8 mouse cellular contexts compared by ENCODE assay signal in genomic region chr7:4943223-4943815, GRCm38 (mm10). TPM values are rescaled to one million over a fixed set of nuclear protein-coding genes. Genes with fewer than 3 reads are reported as not detected.
A peak's percentile ranks its signal among the peaks of the same experiment; 100 is the strongest.
DNase-seq lines count a peak whose midpoint lies in the region; ATAC-seq and TF ChIP-seq lines count a peak whose summit lies in the region.

No protein-coding gene starts in this region.

- H3K27me3 ChIP-seq in forebrain, embryonic 10.5 days (ENCODE audit: poor library complexity, severe bottlenecking) = no peaks in the 10 kb centered on the region
- no peaks in the 10 kb centered on the region for H3K27me3 ChIP-seq in heart, embryonic 15.5 days
- no peaks in the 10 kb centered on the region for H3K27me3 ChIP-seq in liver, embryonic 14.5 days (ENCODE audit: control insufficient read depth, insufficient read depth, low read length)
- no peaks in the 10 kb centered on the region for H3K27me3 ChIP-seq in neural tube, embryonic 11.5 days (ENCODE audit: control insufficient read depth, insufficient read depth, low read length)
- H3K27me3 ChIP-seq in stomach, postnatal 0 days (ENCODE audit: control insufficient read depth, insufficient read depth, low read length) = no peaks in the 10 kb centered on the region

- no peaks in the 10 kb centered on the region for H3K36me3 ChIP-seq in forebrain, embryonic 10.5 days (replicated peaks)
- H3K36me3 ChIP-seq in heart, embryonic 15.5 days = no peaks in the 10 kb centered on the region
- H3K36me3 ChIP-seq in liver, embryonic 14.5 days (replicated peaks; ENCODE audit: control insufficient read depth, insufficient read depth, low read depth) = no peaks in the 10 kb centered on the region
- H3K36me3 ChIP-seq in neural tube, embryonic 11.5 days (ENCODE audit: control insufficient read depth, insufficient read depth, low read length) = no peaks in the 10 kb centered on the region; the same call in 1 of the 2 replicates
- H3K36me3 ChIP-seq in stomach, postnatal 0 days (ENCODE audit: control insufficient read depth, insufficient read depth, low read length) = no peaks in the 10 kb centered on the region

- H3K27ac ChIP-seq in forebrain, embryonic 10.5 days = peak overlapping the region; percentile 64
- no peak overlapping the region for H3K27ac ChIP-seq in heart, embryonic 15.5 days
- H3K27ac ChIP-seq in liver, embryonic 14.5 days = no peak overlapping the region
- H3K27ac ChIP-seq in neural tube, embryonic 11.5 days (ENCODE audit: low read depth, low read length) = no peak overlapping the region
- H3K27ac ChIP-seq in stomach, postnatal 0 days (replicated peaks) = no peak overlapping the region

- H3K9ac ChIP-seq in heart, embryonic 15.5 days = 0 out of 2 replicates have a peak overlapping the region, but pooled peaks have one; percentile 33
- H3K9ac ChIP-seq in liver, embryonic 14.5 days (replicated peaks) = no peak overlapping the region
- H3K9ac ChIP-seq in neural tube, embryonic 11.5 days (ENCODE audit: low read length) = no peak overlapping the region
- H3K9ac ChIP-seq in stomach, postnatal 0 days (ENCODE audit: low read length) = 0 out of 2 replicates have a peak overlapping the region, but pooled peaks have one; percentile 23

- peaks cover 7% of the 10 kb centered on the region for H3K4me1 ChIP-seq in forebrain, embryonic 10.5 days
- H3K4me1 ChIP-seq in heart, embryonic 15.5 days (replicated peaks) = peaks cover 6% of the 10 kb centered on the region
- H3K4me1 ChIP-seq in liver, embryonic 14.5 days (replicated peaks; ENCODE audit: control insufficient read depth in 2 of 2, insufficient read depth in 2 of 2, low read length in 1 of 2) = 0 out of 4 replicates have a peak, but pooled peaks cover 0 to 2% of the 10 kb centered on the region in 2 experiments
- no peaks in the 10 kb centered on the region for H3K4me1 ChIP-seq in neural tube, embryonic 11.5 days (ENCODE audit: control insufficient read depth, insufficient read depth, low read length)
- no peaks in the 10 kb centered on the region for H3K4me1 ChIP-seq in stomach, postnatal 0 days (replicated peaks; ENCODE audit: control insufficient read depth, insufficient read depth)

- WGBS in forebrain, embryonic 10.5 days = 17% methylated on average over 15 of the region's 15 CpGs
- 15% methylated on average over 15 of the region's 15 CpGs for WGBS in heart, embryonic 15.5 days
- WGBS in liver, embryonic 14.5 days (ENCODE audit: insufficient replicate concordance) = 10% methylated on average over 15 of the region's 15 CpGs
- 24% methylated on average over 15 of the region's 15 CpGs for WGBS in neural tube, embryonic 11.5 days
- 12% methylated on average over 15 of the region's 15 CpGs for WGBS in stomach, postnatal 0 days

- TF ChIP-seq CTCF in liver, embryonic 14.5 days (IDR thresholded peaks at IDR 0.05; ENCODE audit: low read depth) = peak; percentile 96
- TF ChIP-seq CTCF in stomach, postnatal 0 days (IDR thresholded peaks at IDR 0.05; ENCODE audit: low read depth) = peak; percentile 100

- H3K4me2 ChIP-seq in heart, embryonic 15.5 days = peak overlapping the region; percentile 62
- H3K4me2 ChIP-seq in liver, embryonic 14.5 days (ENCODE audit: low read depth) = peak overlapping the region; percentile 55
- H3K4me2 ChIP-seq in neural tube, embryonic 11.5 days (ENCODE audit: low read depth) = peak overlapping the region; percentile 27; the same call in 1 of the 2 replicates
- peak overlapping the region; percentile 54 for H3K4me2 ChIP-seq in stomach, postnatal 0 days (replicated peaks; ENCODE audit: low read depth)

- peak overlapping the region; percentile 44 for H3K4me3 ChIP-seq in forebrain, embryonic 10.5 days
- peak overlapping the region; percentile 38 for H3K4me3 ChIP-seq in heart, embryonic 15.5 days
- H3K4me3 ChIP-seq in liver, embryonic 14.5 days (ENCODE audit: insufficient read depth in 1 of 2, low read depth in 2 of 2, low read length in 2 of 2) = peak overlapping the region in 1 of 2 experiments; percentile 30; a peak in 3 of 4 replicates
- H3K4me3 ChIP-seq in neural tube, embryonic 11.5 days (ENCODE audit: low read depth, low read length) = no peak overlapping the region
- H3K4me3 ChIP-seq in stomach, postnatal 0 days (ENCODE audit: low read depth, low read length) = peak overlapping the region; percentile 25; the same call in 1 of the 2 replicates

- no peaks in the 10 kb centered on the region; the same call in 1 of the 2 replicates for H3K9me3 ChIP-seq in forebrain, embryonic 10.5 days
- no peaks in the 10 kb centered on the region for H3K9me3 ChIP-seq in heart, embryonic 15.5 days (replicated peaks)
- no peaks in the 10 kb centered on the region for H3K9me3 ChIP-seq in liver, embryonic 14.5 days (ENCODE audit: control insufficient read depth, low read length)
- no peaks in the 10 kb centered on the region for H3K9me3 ChIP-seq in neural tube, embryonic 11.5 days (ENCODE audit: control insufficient read depth, low read length)
- H3K9me3 ChIP-seq in stomach, postnatal 0 days (ENCODE audit: control insufficient read depth, low read length) = no peaks in the 10 kb centered on the region

- no peak for TF ChIP-seq EP300 in liver, embryonic 14.5 days (IDR thresholded peaks at IDR 0.05; ENCODE audit: low read depth)
- no peak for TF ChIP-seq EP300 in stomach, postnatal 0 days (optimal IDR thresholded peaks at IDR 0.05)

- peak; percentile 92 for DNase-seq in c-Kit-positive CD71-negative TER-119-negative erythroid progenitor cells, embryonic 14.5 days (ENCODE audit: low read depth)
- peak; percentile 87 for DNase-seq in forebrain, embryonic 10.5 days (ENCODE audit: extremely low spot score, low spot score)
- DNase-seq in kidney, postnatal 25 days = peak; percentile 94 to 96
- peak; percentile 70 to 77 (median 71) for DNase-seq in liver, embryonic 14.5 days (ENCODE audit: low read depth in 3 of 3, low spot score in 3 of 3)
- peak; percentile 88 for DNase-seq in neural tube, embryonic 11.5 days (ENCODE audit: low spot score)
- DNase-seq in stomach, postnatal 0 days (ENCODE audit: low spot score) = peak; percentile 94

- ATAC-seq in CD4-positive, CD25-positive, alpha-beta regulatory T cell, adult 4 months = peak; percentile 96
- peak; percentile 73; the same call in 1 of the 2 replicates for ATAC-seq in heart, embryonic 15.5 days (replicated peaks; ENCODE audit: insufficient number of reproducible peaks, insufficient read depth, low FRiP score, low read depth)
- peak; percentile 74 for ATAC-seq in liver, embryonic 14.5 days (ENCODE audit: insufficient read depth)
- ATAC-seq in neural tube, embryonic 11.5 days (ENCODE audit: insufficient read depth, low FRiP score, low TSS enrichment) = peak; percentile 55; the same call in 1 of the 2 replicates
- peak; percentile 90 for ATAC-seq in stomach, postnatal 0 days (ENCODE audit: low FRiP score, low TSS enrichment)

RNA-seq across cellular contexts. Expression of gene Ssc5d, which starts 17.7 kb away (rescaled TPM):
- under 1 TPM in 1 of 2 experiments, not detected in 1; 0.12 TPM for polyA plus RNA-seq in CD4-positive, CD25-positive, alpha-beta regulatory T cell, adult 4 months (2017; shearing (Covaris generic))
- polyA plus RNA-seq in forebrain, embryonic 10.5 days (2016; fragmentation: Nextera tagmentation; extraction: Ambion mirVana) = 1.2 and 1.3 TPM in 2 replicates
- 2.6 and 3.3 TPM in 2 replicates for polyA plus RNA-seq in heart, embryonic 15.5 days (2015; fragmentation: Nextera tagmentation; extraction: Ambion mirVana)
- polyA plus RNA-seq in liver, embryonic 14.5 days (2012; rRNA removed) = 0.12 and 0.14 TPM in 2 replicates
- polyA plus RNA-seq in liver, embryonic 14.5 days (2014; fragmentation: Nextera tagmentation; extraction: Ambion mirVana) = 0.03 and 0.09 TPM in 2 replicates
- 2.8 and 3.3 TPM in 2 replicates for polyA plus RNA-seq in neural tube, embryonic 11.5 days (2014; fragmentation: Nextera tagmentation; extraction: Ambion mirVana)
- 1.3 and 1.9 TPM in 2 replicates for polyA plus RNA-seq in stomach, postnatal 0 days (2015; fragmentation: Nextera tagmentation; extraction: Ambion mirVana)

RNA-seq across cellular contexts. Expression of gene Sbk2, which starts 20.9 kb away (rescaled TPM):
- not detected for polyA plus RNA-seq in CD4-positive, CD25-positive, alpha-beta regulatory T cell, adult 4 months (2017; shearing (Covaris generic))
- polyA plus RNA-seq in forebrain, embryonic 10.5 days (2016; fragmentation: Nextera tagmentation; extraction: Ambion mirVana) = 0.11 TPM in 1 of 2 replicates, not detected in the other
- polyA plus RNA-seq in heart, embryonic 15.5 days (2015; fragmentation: Nextera tagmentation; extraction: Ambion mirVana) = 4.8 and 5.3 TPM in 2 replicates
- polyA plus RNA-seq in liver, embryonic 14.5 days (2012; rRNA removed) = 0.01 and 0.02 TPM in 2 replicates
- polyA plus RNA-seq in liver, embryonic 14.5 days (2014; fragmentation: Nextera tagmentation; extraction: Ambion mirVana) = not detected in 2 replicates
- not detected in 2 replicates for polyA plus RNA-seq in neural tube, embryonic 11.5 days (2014; fragmentation: Nextera tagmentation; extraction: Ambion mirVana)
- polyA plus RNA-seq in stomach, postnatal 0 days (2015; fragmentation: Nextera tagmentation; extraction: Ambion mirVana) = 0.15 TPM in 1 of 2 replicates, not detected in the other

RNA-seq across cellular contexts. Expression of gene Nat14, which starts 21.5 kb away (rescaled TPM):
- under 1 TPM in 1 of 2 experiments, not detected in 1; 0.61 TPM for polyA plus RNA-seq in CD4-positive, CD25-positive, alpha-beta regulatory T cell, adult 4 months (2017; shearing (Covaris generic))
- 8.1 and 8.3 TPM in 2 replicates for polyA plus RNA-seq in forebrain, embryonic 10.5 days (2016; fragmentation: Nextera tagmentation; extraction: Ambion mirVana)
- 4.2 and 5.3 TPM in 2 replicates for polyA plus RNA-seq in heart, embryonic 15.5 days (2015; fragmentation: Nextera tagmentation; extraction: Ambion mirVana)
- 0.38 and 0.39 TPM in 2 replicates for polyA plus RNA-seq in liver, embryonic 14.5 days (2012; rRNA removed)
- 0.10 and 0.11 TPM in 2 replicates for polyA plus RNA-seq in liver, embryonic 14.5 days (2014; fragmentation: Nextera tagmentation; extraction: Ambion mirVana)
- polyA plus RNA-seq in neural tube, embryonic 11.5 days (2014; fragmentation: Nextera tagmentation; extraction: Ambion mirVana) = 6.4 and 7.1 TPM in 2 replicates
- polyA plus RNA-seq in stomach, postnatal 0 days (2015; fragmentation: Nextera tagmentation; extraction: Ambion mirVana) = 2.3 and 2.5 TPM in 2 replicates

RNA-seq across cellular contexts. Expression of gene Sbk3, which starts 27.6 kb away (rescaled TPM):
- not detected for polyA plus RNA-seq in CD4-positive, CD25-positive, alpha-beta regulatory T cell, adult 4 months (2017; shearing (Covaris generic))
- 0.10 TPM in 1 of 2 replicates, not detected in the other for polyA plus RNA-seq in forebrain, embryonic 10.5 days (2016; fragmentation: Nextera tagmentation; extraction: Ambion mirVana)
- 0.33 and 0.55 TPM in 2 replicates for polyA plus RNA-seq in heart, embryonic 15.5 days (2015; fragmentation: Nextera tagmentation; extraction: Ambion mirVana)
- not detected in 2 replicates for polyA plus RNA-seq in liver, embryonic 14.5 days (2012; rRNA removed)
- polyA plus RNA-seq in liver, embryonic 14.5 days (2014; fragmentation: Nextera tagmentation; extraction: Ambion mirVana) = not detected in 2 replicates
- 0.09 TPM in 1 of 2 replicates, not detected in the other for polyA plus RNA-seq in neural tube, embryonic 11.5 days (2014; fragmentation: Nextera tagmentation; extraction: Ambion mirVana)
- 0.04 TPM in 1 of 2 replicates, not detected in the other for polyA plus RNA-seq in stomach, postnatal 0 days (2015; fragmentation: Nextera tagmentation; extraction: Ambion mirVana)

RNA-seq across cellular contexts. Expression of gene Zfp628, which starts 28.3 kb away (rescaled TPM):
- polyA plus RNA-seq in CD4-positive, CD25-positive, alpha-beta regulatory T cell, adult 4 months (2017; shearing (Covaris generic)) = 1 to 10 TPM in 1 of 2 experiments, under 1 TPM in 1; 0.99 to 1.5 TPM
- polyA plus RNA-seq in forebrain, embryonic 10.5 days (2016; fragmentation: Nextera tagmentation; extraction: Ambion mirVana) = 4.1 and 4.2 TPM in 2 replicates
- polyA plus RNA-seq in heart, embryonic 15.5 days (2015; fragmentation: Nextera tagmentation; extraction: Ambion mirVana) = 2.1 and 3.0 TPM in 2 replicates
- 2.9 and 3.7 TPM in 2 replicates for polyA plus RNA-seq in liver, embryonic 14.5 days (2012; rRNA removed)
- polyA plus RNA-seq in liver, embryonic 14.5 days (2014; fragmentation: Nextera tagmentation; extraction: Ambion mirVana) = 1.5 and 1.6 TPM in 2 replicates
- 3.5 and 3.8 TPM in 2 replicates for polyA plus RNA-seq in neural tube, embryonic 11.5 days (2014; fragmentation: Nextera tagmentation; extraction: Ambion mirVana)
- 1.8 and 1.9 TPM in 2 replicates for polyA plus RNA-seq in stomach, postnatal 0 days (2015; fragmentation: Nextera tagmentation; extraction: Ambion mirVana)

Comparison
In these comparisons a context has a peak if more than half of its experiments do, and no peak if none do; other contexts are left out.
1. H3K9ac ChIP-seq: peak in heart, embryonic 15.5 days (single experiment) and stomach, postnatal 0 days (single experiment); none in liver, embryonic 14.5 days (single experiment) and neural tube, embryonic 11.5 days (single experiment).
2. Peak in every context shown above with its lines, with median percentiles within 50 percentile points of each other: ATAC-seq, DNase-seq and H3K4me2 ChIP-seq.